Mouse (Mus musculus) MEL (cell line): Measurements from ENCODE around the gene 9130204L05Rik.

ENCODE experiments used
- CTCF ChIP-seq, 3 experiments: IDR thresholded peaks in 2 of 3; conservative IDR thresholded peaks in 1 of 3; 2 replicates each; pipeline ENCODE4 v1.5.1; 2011 to 2012; ENCODE audit warnings: low read length in 3 of 3, low read depth in 2 of 3, mild to moderate bottlenecking in 2 of 3, improper control_type of control experiment in 1 of 3, inconsistent platforms in 1 of 3, mixed read lengths in 1 of 3, moderate library complexity in 1 of 3; ENCODE audit not compliant: control insufficient read depth in 1 of 3, insufficient read depth in 1 of 3, poor library complexity in 1 of 3, severe bottlenecking in 1 of 3
- ETS1 ChIP-seq: IDR thresholded peaks from 2 replicates; pipeline ENCODE4 v1.6.1; 2012; ENCODE audit warnings: low read depth, mild to moderate bottlenecking, inconsistent platforms, low read length, improper control_type of control experiment, moderate library complexity
- POLR2A ChIP-seq, 2 experiments: IDR thresholded peaks; 2 replicates each; pipeline ENCODE4 v1.6.1; 2011 to 2012; ENCODE audit warnings: low read length in 2 of 2, mild to moderate bottlenecking in 2 of 2, control low read depth in 1 of 2, improper control_type of control experiment in 1 of 2, low read depth in 1 of 2, moderate library complexity in 1 of 2; ENCODE audit not compliant: control insufficient read depth in 1 of 2, insufficient read depth in 1 of 2, poor library complexity in 1 of 2
- SIN3A ChIP-seq: IDR thresholded peaks from 2 replicates; pipeline ENCODE4 v1.6.1; 2012; ENCODE audit warnings: low read length, improper control_type of control experiment, inconsistent platforms

DNA sequence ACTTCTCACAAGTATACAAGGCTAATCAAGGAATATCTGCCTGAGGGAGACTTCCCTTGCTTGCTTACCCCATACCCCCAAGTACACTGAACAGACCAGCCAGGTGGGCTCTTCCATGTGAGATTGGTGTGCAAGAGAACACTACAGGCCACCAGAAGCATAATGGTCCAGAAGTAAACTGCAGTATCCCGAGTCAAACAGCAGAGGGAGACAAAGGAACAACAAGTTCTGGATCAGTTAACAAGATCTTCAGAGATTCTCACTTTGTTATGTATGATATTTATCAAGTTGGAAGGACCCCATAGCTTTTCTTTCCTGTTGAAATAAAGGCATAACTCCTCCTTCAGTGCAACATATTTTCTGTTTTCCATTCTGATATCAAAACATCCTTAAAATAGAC is 31.4 kb downstream of the 9130204L05Rik start:
- TF ChIP-seq SIN3A (no peak), CTCF (IDR thresholded peaks at IDR 0.05 in 2 of 3, conservative IDR thresholded peaks at IDR 0.05 in 1 of 3; ENCODE audit: control insufficient read depth in 1 of 3, insufficient read depth in 1 of 3, low read depth in 2 of 3, low read length in 3 of 3, poor library complexity in 1 of 3, severe bottlenecking in 1 of 3) (peak; percentile 12 to 47 (median 47); a peak in 4 of 6 replicates), ETS1 (no peak), POLR2A (IDR thresholded peaks at IDR 0.05; ENCODE audit: control insufficient read depth in 1 of 2, insufficient read depth in 1 of 2, low read depth in 1 of 2, low read length in 2 of 2, poor library complexity in 1 of 2) (no peak)
